Mouse (Mus musculus): ENCODE data around the gene Zfp574.
"Not testable (repeated sequence)": the region's sequence is repeated elsewhere in the genome, so short reads cannot be mapped to it uniquely, and the experiment has no call there.

The Zfp574 gene

GRCm38 (mm10) chr7:25071979-25072715 lies at the start of gene Zfp574, which contains the start of gene Grik5:
Gene Zfp574 (plus strand): TSS chr7:25072567.
Gene Grik5 (minus strand): TSS chr7:25072346.
- no peak for DNase-seq (ENCODE audit: low spot score)

DNA sequence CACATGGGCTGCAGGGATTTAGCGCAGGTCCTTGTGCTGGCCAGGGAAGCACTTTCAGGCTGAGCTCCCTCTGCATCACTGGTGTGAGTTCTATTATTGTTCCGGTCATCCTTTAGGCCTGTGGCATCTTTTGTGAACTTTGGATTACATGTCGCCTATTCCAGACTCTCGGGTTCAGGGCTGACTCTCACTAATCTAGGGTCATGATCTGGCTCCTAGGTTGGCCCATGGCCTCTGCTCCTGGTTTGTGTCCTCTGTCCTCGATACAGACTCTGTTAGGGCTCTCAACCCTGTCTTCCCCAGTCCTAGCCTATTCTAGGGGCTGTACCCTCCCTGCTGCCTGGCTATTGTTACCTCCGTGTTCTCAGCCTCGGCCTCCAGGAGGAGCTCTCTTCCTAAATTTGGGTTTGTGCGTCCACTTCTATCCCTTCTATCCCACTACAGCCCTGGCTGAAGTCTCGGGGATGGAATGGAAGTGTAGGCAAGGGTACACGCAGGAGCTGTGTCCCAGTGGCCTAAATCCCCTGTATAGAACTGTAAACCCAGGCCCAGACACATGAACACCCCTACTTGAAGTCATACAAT lies 46.4 kb upstream of the Zfp574 start:
- DNase-seq (ENCODE audit: low spot score): no peak

DNA sequence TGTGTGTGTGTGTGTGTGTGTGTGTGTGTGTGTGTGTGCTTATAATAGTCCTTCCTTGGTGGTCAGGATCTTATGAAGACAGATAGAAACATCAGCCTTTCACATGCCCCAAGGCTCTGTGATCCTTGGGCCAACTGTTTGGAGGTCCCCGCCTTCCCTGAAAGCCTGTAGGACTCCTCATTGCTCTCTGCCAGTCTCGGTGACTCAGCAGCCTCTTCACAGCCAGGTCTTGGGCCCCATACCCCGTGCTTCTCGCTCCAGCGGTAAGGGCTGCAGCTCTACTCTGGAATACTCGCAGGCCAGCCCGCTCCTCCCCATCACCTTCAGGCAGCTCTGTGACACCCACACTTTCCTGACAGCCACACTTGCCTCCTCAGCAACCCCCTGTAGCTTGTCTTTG lies 45.9 kb upstream of the Zfp574 start:
- no peak for DNase-seq (ENCODE audit: low spot score)

DNA sequence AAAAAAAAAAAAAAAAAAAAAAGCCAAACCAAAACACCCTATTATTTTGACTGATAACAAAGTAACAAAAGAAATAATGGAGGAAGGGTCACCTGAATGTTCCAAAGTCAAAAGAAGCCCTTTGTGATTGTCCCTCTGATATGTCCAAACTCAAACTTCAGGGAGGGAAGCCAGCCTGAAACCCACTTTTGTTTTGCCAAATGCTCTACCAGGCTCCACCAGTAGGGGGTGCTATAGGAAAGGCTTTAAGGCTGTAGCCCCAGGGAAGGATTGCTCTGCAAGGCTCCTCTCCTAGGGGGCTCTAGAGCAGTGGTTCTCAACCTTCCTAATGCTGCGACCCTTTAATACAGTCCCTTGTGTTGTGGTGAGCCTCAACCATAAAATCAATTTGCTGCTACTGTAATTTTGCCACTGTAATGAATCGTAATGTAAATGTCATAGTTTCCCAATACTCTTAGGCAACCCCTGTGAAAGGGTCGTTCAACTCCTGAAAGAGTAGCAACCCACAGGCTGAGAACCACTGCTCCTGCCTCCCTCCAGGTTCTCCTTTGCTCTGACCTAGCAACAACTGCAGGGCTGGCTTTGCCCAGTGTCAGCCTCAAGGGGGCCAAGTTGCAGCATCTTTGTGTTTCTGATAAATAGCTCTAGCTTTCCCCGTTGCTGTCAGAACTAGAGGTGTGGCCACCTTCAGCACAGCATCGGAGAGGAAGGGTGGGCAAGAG lies 42.2 kb upstream of the Zfp574 start:
- peak; percentile 59 for DNase-seq (ENCODE audit: low spot score)

DNA sequence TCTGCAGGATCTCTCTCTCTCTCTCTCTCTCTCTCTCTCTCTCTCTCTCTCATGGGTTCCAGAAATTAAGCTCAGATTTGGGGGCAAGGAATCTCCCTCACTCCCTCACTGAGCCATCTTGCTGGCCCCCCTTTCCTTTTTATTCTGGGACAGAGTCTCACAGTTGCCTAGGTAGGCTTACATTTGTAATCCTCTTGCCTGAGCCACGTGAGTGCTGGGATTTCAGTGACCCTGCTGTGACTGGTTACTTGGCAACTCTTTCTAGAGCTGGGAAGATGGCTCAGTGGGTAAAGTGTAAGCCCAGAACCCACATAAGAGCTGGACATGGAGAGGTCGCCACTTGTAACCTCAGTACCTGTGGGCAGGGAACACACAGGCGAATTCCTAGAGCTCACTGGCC lies 40.8 kb upstream of the Zfp574 start:
- DNase-seq (ENCODE audit: low spot score): no peak

DNA sequence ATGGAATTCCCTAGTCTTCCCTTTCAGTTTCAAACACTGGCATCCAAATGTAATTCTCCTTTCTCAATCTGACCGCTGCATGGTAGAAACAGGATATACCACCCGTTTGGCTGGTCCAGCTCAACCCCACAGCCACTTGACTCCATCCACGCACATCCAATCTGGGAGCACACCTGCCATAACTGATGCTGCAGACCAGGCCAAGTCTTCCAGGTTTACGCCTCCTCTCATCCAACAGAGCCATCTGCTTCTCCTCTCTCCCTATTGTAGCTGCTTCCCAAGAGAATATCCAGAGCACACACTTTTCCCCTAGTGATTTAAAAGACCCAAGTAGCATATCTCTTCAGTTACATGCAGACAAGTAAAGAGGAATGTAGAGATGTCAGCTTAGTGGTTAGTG lies 37.6 kb upstream of the Zfp574 start:
- DNase-seq (ENCODE audit: low spot score): no peak

GRCm38 (mm10) chr7:25035916-25036315 lies 36.5 kb upstream of the Zfp574 start:
- peak; percentile 52 for DNase-seq (ENCODE audit: low spot score)

DNA sequence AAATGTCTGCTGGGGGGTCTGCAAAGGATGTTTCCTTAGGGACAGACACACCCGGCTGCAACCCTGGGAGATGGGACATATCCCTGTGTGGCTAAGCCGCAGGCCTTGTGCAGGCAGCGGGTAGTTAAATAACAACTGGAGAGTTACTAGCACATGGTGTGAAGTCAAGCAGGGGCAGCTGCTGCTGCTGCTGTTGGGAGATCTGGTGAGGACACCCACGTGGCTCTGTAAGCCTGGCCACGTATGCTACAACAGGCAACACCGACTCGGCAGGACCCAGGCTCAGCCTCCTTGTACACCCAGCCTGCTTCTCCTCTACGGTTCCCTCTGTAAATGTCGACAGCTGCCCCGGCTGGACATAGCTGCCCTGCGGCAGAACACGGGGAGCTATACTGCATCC lies 30.4 kb upstream of the Zfp574 start:
- DNase-seq (ENCODE audit: low spot score): no peak

DNA sequence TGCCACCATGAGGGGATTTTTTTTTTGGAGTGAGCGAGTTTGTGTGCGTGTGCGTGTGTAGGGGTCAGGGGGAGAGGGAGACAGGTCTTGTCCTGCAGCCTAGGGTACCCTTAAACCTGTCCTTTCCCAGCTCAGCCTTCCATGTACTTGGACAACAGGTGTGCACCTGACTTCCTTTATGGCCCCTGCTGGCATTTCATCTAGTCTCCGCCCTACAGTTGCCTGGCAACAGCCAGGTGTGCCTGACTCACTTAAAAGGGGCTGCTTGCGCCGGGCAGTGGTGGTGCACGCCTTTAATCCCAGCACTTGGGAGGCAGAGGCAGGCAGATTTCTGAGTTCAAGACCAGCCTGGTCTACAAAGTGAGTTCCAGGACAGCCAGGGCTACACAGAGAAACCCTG lies 27.8 kb upstream of the Zfp574 start:
- not testable (repeated sequence) for DNase-seq (ENCODE audit: low spot score)

DNA sequence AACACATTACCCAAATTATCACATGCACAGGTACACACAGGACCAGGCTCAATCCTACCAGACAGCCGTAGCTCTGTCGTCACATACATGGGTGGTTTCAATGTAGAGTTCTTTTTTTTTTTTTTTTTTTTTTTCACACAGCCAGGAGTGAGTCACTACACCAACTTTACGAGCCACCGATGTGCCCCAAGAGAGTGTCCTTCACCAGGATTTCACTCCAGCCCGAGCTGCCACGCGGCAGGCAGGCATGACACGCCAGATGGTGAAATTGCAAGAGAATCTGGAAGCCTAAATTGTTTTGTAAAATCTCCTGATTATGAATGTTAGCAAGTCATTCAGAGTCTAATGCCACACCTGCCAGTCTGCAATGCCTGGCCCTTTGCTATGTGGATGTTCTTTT lies 25.0 kb upstream of the Zfp574 start:
- no peak for DNase-seq (ENCODE audit: low spot score)

DNA sequence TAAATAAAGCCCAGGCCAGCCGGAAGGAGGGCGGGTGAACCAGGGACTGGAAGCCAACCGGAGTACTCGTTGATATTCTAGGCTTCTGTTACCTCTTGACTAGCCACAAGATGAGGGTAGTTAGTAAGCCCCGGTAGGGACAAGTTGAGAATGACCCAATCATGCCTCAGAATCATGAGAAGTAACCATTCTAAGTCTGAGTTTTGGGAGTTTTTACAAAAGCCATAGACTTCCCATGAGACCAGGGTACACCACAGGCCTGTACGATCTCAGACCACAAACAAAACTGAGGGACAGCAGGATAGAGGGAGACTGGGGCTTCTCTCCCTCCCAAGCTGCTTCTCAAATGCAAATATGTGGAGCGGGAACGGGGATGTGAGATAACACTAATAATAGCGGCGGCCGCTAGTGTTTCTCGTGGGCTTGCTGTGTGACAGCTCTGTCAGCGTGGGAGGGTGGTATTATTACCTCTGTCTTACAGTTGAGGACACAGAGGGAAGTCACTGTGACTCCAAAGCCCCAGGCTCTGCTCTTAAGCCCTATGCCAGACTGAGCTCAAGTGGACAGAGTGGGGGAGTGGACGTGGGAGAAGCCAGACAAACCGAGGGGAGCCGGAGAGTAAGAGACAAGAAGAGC lies 23.0 kb upstream of the Zfp574 start:
- DNase-seq (ENCODE audit: low spot score): no peak

DNA sequence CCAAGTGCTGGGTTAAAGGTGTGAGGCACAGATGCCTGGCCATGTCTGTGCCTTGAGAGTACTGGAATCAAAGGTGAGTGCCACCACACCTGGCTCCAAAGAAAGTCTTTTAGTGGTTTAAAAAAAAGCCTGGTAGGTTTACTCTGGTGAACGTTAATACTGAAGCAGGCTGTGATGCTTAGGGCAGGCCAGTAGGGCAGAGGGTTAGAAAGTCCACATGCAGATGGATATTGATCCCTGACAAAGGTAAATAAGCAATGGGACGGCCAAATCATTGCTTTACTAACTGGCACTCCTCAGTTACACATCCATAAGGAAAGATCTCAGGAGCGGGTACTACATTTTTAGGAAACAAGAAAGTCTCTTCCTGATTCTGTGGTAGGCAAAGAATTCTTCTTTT lies 19.8 kb upstream of the Zfp574 start:
- DNase-seq (ENCODE audit: low spot score): no peak

DNA sequence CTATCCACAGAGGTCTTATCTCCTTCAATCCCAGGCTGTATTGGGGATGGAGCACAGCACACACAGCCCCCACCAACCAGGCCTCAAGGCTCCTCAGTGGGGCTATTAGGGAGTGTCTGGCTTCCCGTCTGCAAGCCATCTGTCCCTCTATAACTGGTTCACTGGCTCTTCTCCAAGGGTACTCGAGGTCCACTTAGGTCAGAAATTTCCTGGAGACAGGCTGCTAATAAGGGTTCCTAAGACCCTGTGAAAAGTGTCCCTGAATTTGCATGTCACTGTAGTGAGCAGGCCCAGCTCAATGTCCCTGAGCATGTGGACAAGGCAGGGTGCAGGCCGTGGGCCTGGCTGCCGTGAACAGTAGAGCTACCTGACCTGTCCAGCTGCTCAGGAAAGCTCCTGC lies 15.4 kb upstream of the Zfp574 start:
- DNase-seq (ENCODE audit: low spot score): no peak

DNA sequence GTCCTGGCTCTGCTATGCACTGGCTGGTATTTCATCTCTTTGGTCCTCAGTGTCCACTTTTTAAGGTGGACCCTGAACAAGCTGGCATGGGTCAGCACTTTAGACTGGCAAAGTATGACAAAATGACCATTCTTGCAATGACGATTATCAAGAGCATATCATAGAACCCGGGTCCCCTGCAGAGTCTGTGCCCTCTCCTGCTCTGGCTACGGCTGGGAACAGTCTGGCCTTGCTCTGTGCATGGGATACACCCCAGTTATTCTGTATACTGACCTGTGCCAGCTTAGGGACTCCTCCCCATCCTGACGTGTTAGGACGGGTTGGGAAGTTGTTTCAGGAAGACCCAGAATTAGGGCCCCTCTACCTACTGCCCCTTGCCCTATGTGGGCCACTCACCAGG lies 14.5 kb upstream of the Zfp574 start:
- no peak for DNase-seq (ENCODE audit: low spot score)

DNA sequence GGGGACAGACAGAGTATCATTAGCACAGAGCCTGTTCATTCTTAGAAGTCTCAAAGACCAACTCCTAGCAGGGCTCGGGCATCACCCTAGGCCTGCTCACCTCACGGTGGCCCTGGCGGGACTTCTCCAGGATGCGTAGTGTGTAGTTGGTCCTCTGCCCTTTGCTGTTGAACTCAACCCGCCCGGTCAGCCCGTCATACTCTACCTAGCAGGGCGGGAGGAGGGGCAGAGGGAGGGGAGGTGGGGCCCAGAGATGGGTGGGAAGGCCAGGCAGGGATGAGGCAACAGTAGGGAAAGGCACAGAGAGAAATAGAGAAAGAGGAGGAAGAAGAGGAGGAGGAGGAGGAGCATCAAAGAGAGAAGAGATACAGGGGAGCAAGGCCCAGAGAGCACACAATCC lies 14.0 kb upstream of the Zfp574 start:
- no peak for DNase-seq (ENCODE audit: low spot score)

DNA sequence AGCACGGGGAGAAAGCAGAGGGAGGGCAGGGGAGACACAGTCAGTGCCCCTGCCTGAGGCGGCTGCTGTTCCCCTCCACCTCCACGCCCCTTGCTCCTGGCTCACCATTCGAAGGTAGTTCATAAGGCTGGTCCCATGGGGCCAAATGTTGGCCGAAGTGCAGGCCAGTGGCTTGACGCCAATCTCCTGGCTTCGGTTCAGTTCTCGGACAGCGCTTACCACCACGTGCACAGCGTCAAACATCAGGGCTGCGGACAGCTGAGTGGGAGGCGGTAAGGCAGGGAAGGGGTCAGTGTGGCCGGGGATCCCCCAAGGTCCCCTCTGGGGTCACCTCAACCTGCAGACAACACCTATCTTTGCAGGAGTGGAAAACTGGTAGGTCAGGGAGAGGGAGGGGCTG lies 13.5 kb upstream of the Zfp574 start:
- DNase-seq (ENCODE audit: low spot score): no peak

DNA sequence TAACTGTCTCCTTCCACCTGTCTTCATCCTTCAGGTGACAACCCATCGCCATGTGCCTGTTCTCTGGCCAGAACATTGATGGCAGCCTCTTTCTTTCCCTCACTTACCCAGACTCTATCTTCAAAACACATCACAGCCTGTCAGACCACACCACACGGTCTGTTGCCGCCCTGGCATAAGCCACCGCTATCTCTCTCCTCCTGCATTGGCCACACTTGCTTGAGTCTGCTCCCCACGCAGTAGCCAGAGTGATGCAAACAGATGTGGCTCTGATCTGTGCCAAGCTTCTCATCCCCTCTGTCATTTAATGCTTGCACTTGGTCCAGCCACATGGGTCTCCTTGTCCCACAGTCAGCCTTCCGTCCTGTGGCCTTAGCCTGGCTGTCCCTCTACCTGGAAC lies 9.0 kb upstream of the Zfp574 start:
- DNase-seq (ENCODE audit: low spot score): no peak

- no peak for DNase-seq (ENCODE audit: low spot score)
Measured at GRCm38 (mm10) chr7:25063900-25064299, 8.5 kb upstream of the Zfp574 start.

DNA sequence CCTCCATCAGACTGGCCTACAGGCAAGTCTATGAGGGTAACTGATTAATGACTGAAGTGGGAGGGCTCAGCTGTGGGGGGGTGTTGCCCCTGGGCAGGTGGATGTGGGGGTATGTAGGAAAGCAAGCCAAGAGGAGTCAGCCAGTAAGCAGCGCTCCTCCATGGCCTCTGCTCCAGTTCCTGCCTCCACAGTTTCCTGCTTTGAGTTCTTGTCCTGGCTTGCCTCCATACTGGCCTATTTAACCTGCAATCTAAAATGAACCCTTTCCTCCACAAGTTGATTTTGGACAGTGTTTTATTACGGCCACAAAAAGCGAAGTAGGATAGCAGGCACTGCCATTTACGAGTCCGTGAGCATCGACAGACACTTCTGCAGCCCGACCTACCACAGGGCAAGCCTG lies 5.0 kb upstream of the Zfp574 start:
- no peak for DNase-seq (ENCODE audit: low spot score)

DNA sequence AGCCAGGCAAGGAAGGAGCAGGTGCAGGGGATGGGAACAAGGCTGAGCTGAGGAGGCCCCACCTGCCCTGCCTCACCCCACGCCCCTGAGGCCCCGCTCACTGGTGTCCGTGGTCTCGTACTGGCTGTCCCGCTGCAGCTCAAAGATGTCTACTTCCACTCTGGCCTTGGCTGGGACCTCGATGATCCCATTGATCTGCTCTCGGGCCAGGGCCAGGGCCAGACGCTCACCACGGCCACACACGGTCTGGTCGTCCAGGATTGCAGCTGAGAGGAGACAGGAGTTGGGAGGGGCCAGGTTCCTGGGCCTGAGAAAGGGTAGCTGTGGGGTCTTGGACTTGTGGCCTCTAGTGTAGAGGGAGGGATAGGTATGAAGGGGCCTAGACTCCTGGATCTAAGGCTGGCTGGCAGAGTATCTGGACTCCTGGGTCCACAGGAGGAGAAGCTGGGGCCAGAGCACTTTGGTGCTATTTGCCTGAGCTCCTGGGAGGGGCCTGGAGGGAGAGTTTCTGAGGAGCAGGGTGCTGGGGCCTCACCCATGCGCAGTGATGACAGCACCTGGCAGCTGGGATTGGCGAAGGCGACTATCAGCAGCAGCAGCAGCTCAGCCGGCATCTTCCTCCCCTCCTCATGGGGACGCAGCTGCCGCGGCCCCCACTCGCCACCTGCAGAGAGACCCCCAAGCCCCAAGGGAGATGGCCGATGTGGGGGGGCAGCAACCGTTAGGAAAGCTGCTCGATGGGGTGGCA lies 4.3 kb upstream of the Zfp574 start:
- no peak for DNase-seq (ENCODE audit: low spot score)

DNA sequence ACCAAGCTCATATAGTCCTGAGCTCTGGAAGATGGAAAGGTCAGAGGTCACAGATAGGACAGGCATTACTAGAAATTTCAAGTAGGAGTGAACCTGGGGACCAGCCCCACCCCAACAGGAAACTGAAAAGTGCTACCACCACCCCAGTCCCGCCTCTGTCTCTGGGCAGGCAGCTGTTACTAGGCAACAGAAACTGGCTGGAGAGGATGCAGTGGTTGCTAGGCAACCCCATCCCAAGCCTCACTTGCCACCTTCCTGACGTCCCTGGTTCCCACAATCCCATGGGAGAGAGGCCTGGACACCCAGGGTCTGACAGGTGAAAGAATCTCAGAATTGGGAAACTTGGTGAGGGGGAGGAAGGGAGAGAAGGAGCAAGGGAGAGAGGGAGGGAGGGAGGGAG lies 3.6 kb upstream of the Zfp574 start:
- DNase-seq (ENCODE audit: low spot score): no peak

GRCm38 (mm10) chr7:25072716-25073390 lies 486 bp downstream of the Zfp574 start:
- peak; percentile 12 for DNase-seq (ENCODE audit: low spot score)

All from T-cell, adult 2 months (primary cell).